Mouse (Mus musculus) heart, embryonic 15.5 days (tissue): ENCODE measurements around the gene Thoc6. TPM values are rescaled to one million over a fixed set of nuclear protein-coding genes. Genes with fewer than 3 reads are reported as not detected.

Experiments
- ATAC-seq: fragments of 200-750 bp; cut with Nextera tagmentation; replicated peaks from 2 replicates; pipeline ENCODE4 v1.8.0; 2017; ENCODE audit warnings: low read depth, moderate TSS enrichment; ENCODE audit not compliant: insufficient number of reproducible peaks, insufficient read depth, low FRiP score
- H3K27ac ChIP-seq: fragments of 300-500 bp; sonication (generic); 2 replicates; pipeline ENCODE4 v1.5.1; 2015; ENCODE audit warnings: mild to moderate bottlenecking, inconsistent platforms
- H3K27me3 ChIP-seq: fragments of 300-500 bp; sonication (generic); 2 replicates; pipeline ENCODE4 v1.6.1; 2015; ENCODE audit warnings: inconsistent platforms
- H3K36me3 ChIP-seq: fragments of 300-500 bp; sonication (generic); 2 replicates; pipeline ENCODE4 v1.6.1; 2015; ENCODE audit warnings: mild to moderate bottlenecking, inconsistent platforms
- H3K4me1 ChIP-seq: fragments of 300-500 bp; sonication (generic); replicated peaks from 2 replicates; pipeline ENCODE4 v1.6.1; 2015; ENCODE audit warnings: inconsistent platforms
- H3K4me2 ChIP-seq: fragments of 300-500 bp; sonication (generic); 2 replicates; pipeline ENCODE4 v1.6.1; 2015; ENCODE audit warnings: inconsistent platforms, mild to moderate bottlenecking, moderate library complexity
- H3K4me3 ChIP-seq: fragments of 300-500 bp; sonication (generic); 2 replicates; pipeline ENCODE4 v1.5.1; 2015; ENCODE audit warnings: mild to moderate bottlenecking, inconsistent platforms
- H3K9ac ChIP-seq: fragments of 300-500 bp; sonication (generic); 2 replicates; pipeline ENCODE4 v1.6.1; 2015; ENCODE audit warnings: mild to moderate bottlenecking, inconsistent platforms
- H3K9me3 ChIP-seq: fragments of 300-500 bp; sonication (generic); replicated peaks from 2 replicates; pipeline ENCODE4 v1.6.1; 2016; ENCODE audit warnings: inconsistent platforms
- WGBS: fragments of 180-500 bp; shearing (Covaris S2); methylation state at CpG from one replicate; pipeline ENCODE4 v1.1.7; 2015; ENCODE audit warnings: mixed read lengths; 5-methylcytosine and 5-hydroxymethylcytosine counted together
- polyA plus RNA-seq: library from polyadenylated mRNA; unstranded; fragments of >200 nt; fragmentation: Nextera tagmentation; extraction: Ambion mirVana; gene quantifications from 2 replicates; pipeline ENCODE4 v1.2.1, GENCODE M21; 2015

Gene Thoc6
- polyA plus RNA-seq, 1 experiment from 2014 or later, result 29.4 TPM

DNA sequence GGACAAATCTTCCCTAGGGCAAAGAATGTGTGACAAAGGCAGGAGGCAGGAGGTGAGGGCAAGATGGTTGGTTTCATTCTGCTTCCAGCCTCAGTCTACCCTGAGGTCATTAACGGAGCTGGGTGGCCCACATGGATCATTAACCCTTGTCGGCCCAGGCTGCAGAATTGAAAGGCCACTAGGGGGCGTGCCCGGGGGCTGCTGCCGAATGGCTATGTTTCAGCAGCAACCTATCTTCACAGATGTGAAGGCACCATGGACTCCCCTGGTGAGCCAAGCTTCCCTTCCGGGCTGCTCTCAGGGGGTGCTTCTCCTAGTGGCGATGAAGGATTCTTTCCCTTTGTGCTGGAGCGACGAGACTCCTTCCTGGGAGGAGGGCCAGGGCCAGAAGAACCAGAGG, 12.2 kb downstream of the Thoc6 start:
- ATAC-seq, result no peak
- H3K4me2 ChIP-seq, result no peak overlapping the region
- H3K9ac ChIP-seq, result no peak overlapping the region
- H3K9me3 ChIP-seq, result no peaks in the 10 kb centered on the region
- peaks cover 12% of the 10 kb centered on the region for H3K4me1 ChIP-seq
- H3K4me3 ChIP-seq, result no peak overlapping the region
- H3K27ac ChIP-seq, result no peak overlapping the region
- whole genome bisulfite sequencing, result 4% methylated on average over 8 of the region's 9 CpGs
- H3K27me3 ChIP-seq, result peaks cover 44% of the 10 kb centered on the region
- no peaks in the 10 kb centered on the region; the same call in 1 of the 2 replicates for H3K36me3 ChIP-seq

DNA sequence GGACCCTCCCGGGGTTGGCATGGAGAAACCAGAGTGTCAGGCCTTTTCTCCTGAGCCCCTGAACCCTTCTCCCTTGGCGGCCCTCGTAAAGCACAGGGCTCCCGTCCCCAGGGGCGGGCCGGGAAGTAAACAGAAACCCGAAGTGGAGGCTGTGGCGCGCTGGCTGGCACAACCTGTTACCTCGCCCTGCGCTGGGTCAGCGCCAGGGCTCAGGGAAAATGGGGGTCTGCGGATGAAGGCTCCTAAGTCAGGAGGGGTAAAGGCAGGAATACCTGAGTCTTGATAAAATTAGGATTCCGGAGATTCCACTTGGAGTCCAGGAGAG, 12.8 kb downstream of the Thoc6 start:
- 4% methylated on average over 14 of the region's 14 CpGs for WGBS
- Histone ChIP-seq H3K36me3 (no peaks in the 10 kb centered on the region), H3K4me2 (peak overlapping the region; percentile 47), H3K9me3 (no peaks in the 10 kb centered on the region), H3K4me1 (peaks cover 12% of the 10 kb centered on the region), H3K27me3 (peaks cover 47% of the 10 kb centered on the region), H3K9ac (no peak overlapping the region; the same call in 1 of the 2 replicates), H3K27ac (no peak overlapping the region), H3K4me3 (peak overlapping the region; percentile 31)
- ATAC-seq, result 0 out of 2 replicates have a peak, but pooled peaks have one; percentile 11

- no peak for ATAC-seq
- Histone ChIP-seq H3K9ac (no peak within 1 kb of the TSS; the same call in 1 of the 2 replicates), H3K4me2 (peak within 1 kb of the TSS; percentile 47), H3K27ac (no peak within 1 kb of the TSS), H3K27me3 (peaks cover 47% of the 10 kb centered on the region), H3K36me3 (no peaks in the 10 kb centered on the region), H3K9me3 (no peaks in the 10 kb centered on the region), H3K4me3 (peak within 1 kb of the TSS; percentile 31), H3K4me1 (peaks cover 12% of the 10 kb centered on the region)
- WGBS, result 6% methylated on average over 27 of the region's 27 CpGs
These were observed 13.4 kb downstream of the Thoc6 start, which contains the start of gene Bicdl2 for GRCm38 (mm10) chr17:23660117-23660875. Gene Bicdl2 (plus strand): TSS chr17:23660506.

- Histone ChIP-seq H3K9ac (no peak overlapping the region), H3K4me1 (peaks cover 12% of the 10 kb centered on the region), H3K36me3 (no peaks in the 10 kb centered on the region), H3K27me3 (peaks cover 49% of the 10 kb centered on the region), H3K27ac (no peak overlapping the region), H3K4me3 (no peak overlapping the region), H3K4me2 (no peak overlapping the region), H3K9me3 (no peaks in the 10 kb centered on the region)
- ATAC-seq, result no peak
- WGBS, result 71% methylated on average over 3 of the region's 3 CpGs
These were observed 15.2 kb downstream of the Thoc6 start for GRCm38 (mm10) chr17:23658450-23658849.

DNA sequence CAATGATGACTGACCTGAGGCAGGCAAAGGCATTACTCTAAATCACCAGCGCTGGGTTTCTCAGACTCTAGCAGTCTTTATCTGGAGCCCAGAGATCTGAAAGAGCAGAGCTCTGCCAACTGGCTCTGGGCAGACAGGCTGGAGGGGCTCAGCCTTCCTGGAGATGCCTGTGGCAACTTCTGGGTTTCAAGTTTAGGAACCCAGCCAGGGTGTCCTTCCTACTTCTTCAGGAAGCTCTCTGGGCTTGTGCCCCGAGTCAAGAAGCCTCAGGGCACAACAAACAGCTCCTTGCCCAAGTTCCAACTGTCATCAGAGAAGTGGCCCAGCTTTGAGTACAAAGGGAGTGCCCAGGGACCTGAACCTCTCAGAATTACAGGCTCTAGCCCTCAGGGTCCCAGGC, 19.3 kb downstream of the Thoc6 start:
- no peak for ATAC-seq
- no peak overlapping the region for H3K9ac ChIP-seq
- 58% methylated on average over 2 of the region's 2 CpGs for WGBS
- H3K4me2 ChIP-seq, result no peak overlapping the region
- H3K9me3 ChIP-seq, result no peaks in the 10 kb centered on the region
- no peaks in the 10 kb centered on the region for H3K4me1 ChIP-seq
- no peak overlapping the region for H3K27ac ChIP-seq
- H3K27me3 ChIP-seq, result peaks cover 12% of the 10 kb centered on the region
- no peak overlapping the region for H3K4me3 ChIP-seq
- no peaks in the 10 kb centered on the region for H3K36me3 ChIP-seq

DNA sequence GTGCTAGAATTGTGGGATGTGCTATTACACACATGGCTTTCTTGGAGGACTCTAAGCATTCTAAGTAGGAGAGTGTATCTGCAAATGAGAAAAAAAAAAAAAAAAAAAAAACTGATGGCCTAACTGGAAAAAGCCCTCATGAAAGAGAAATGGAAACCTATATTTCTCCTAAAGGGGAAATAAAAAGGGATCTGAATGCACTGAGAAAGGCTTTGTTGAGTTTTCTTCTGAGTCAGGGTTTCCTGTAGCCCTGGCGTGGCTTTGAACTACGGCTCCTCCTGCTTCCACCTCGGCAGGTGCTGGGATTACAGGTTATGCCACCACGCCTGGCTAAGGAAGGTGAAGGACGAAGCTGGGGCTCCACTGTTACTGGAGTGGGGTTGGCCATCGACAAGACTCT, 19.7 kb downstream of the Thoc6 start:
- no peaks in the 10 kb centered on the region for H3K4me1 ChIP-seq
- no peaks in the 10 kb centered on the region for H3K36me3 ChIP-seq
- whole genome bisulfite sequencing, result 41% methylated on average over 6 of the region's 6 CpGs
- H3K4me3 ChIP-seq, result no peak overlapping the region
- H3K4me2 ChIP-seq, result no peak overlapping the region
- no peak overlapping the region for H3K9ac ChIP-seq
- H3K27me3 ChIP-seq, result peaks cover 9% of the 10 kb centered on the region; the same call in 1 of the 2 replicates
- H3K27ac ChIP-seq, result no peak overlapping the region
- H3K9me3 ChIP-seq, result no peaks in the 10 kb centered on the region
- no peak for ATAC-seq

DNA sequence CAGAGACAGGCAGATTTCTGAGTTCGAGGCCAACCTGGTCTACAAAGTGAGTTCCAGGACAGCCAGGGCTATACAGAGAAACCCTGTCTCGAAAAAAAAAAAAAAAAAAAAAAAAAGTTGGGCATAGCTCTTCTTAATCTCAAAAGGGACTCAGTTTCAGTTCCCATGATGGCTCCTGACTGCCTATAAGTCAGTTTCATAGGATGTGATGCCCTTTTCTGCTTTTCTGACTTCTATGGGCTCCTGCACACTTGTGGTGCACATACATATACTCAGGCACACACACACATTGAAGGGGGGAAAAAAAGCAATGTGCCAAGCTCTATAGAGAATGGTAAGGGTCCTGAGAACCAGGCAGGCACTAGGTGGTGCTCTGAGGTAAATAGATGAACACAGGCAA, 20.4 kb downstream of the Thoc6 start:
- Histone ChIP-seq H3K27me3 (peaks cover 7% of the 10 kb centered on the region; the same call in 1 of the 2 replicates), H3K36me3 (no peaks in the 10 kb centered on the region), H3K4me2 (no peak overlapping the region), H3K4me3 (no peak overlapping the region), H3K9me3 (no peaks in the 10 kb centered on the region), H3K27ac (no peak overlapping the region), H3K4me1 (no peaks in the 10 kb centered on the region), H3K9ac (no peak overlapping the region)
- WGBS, result 64% methylated on average over 2 of the region's 2 CpGs
- ATAC-seq, result no peak

DNA sequence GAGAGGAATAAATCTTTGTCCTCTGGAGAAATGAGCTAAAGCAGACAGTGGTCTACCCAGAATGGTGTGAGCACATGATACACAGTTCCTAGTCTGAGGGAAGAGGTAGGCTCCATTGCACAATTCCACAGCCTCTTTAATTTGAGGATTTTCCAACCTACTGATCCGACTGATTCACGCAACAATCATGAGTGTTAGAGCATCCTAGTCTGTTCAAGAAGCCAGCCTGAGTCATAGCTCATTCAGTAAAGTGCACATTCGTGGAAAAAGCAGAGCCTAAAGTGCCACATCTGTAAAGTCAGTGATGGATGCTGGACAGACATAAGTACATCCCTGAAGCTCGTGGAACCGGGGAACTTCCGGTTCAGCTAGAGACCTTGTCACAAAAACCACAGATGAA, 22.3 kb downstream of the Thoc6 start:
- H3K4me2 ChIP-seq, result no peak overlapping the region
- H3K4me1 ChIP-seq, result no peaks in the 10 kb centered on the region
- H3K9ac ChIP-seq, result no peak overlapping the region
- WGBS, result 77% methylated on average over 6 of the region's 6 CpGs
- H3K9me3 ChIP-seq, result no peaks in the 10 kb centered on the region
- H3K27me3 ChIP-seq, result peaks cover 12% of the 10 kb centered on the region
- ATAC-seq, result no peak
- no peak overlapping the region for H3K27ac ChIP-seq
- no peaks in the 10 kb centered on the region for H3K36me3 ChIP-seq
- no peak overlapping the region for H3K4me3 ChIP-seq

GRCm38 (mm10) chr17:23645894-23646293, 27.8 kb downstream of the Thoc6 start:
- Histone ChIP-seq H3K4me3 (no peak overlapping the region), H3K27ac (no peak overlapping the region), H3K4me1 (peaks cover 13% of the 10 kb centered on the region), H3K9ac (no peak overlapping the region), H3K4me2 (no peak overlapping the region), H3K9me3 (no peaks in the 10 kb centered on the region), H3K36me3 (no peaks in the 10 kb centered on the region), H3K27me3 (peaks cover 32% of the 10 kb centered on the region)
- no peak for ATAC-seq
- WGBS, result 26% methylated on average over 10 of the region's 10 CpGs

GRCm38 (mm10) chr17:23644613-23645495, 28.8 kb downstream of the Thoc6 start, which contains the start of gene Mmp25:
Gene Mmp25 (minus strand): TSS chr17:23645277.
- peak within 1 kb of the TSS; percentile 56 for H3K9ac ChIP-seq
- H3K4me2 ChIP-seq, result peak within 1 kb of the TSS; percentile 88
- no peak within 1 kb of the TSS for H3K27ac ChIP-seq
- H3K4me3 ChIP-seq, result peak within 1 kb of the TSS; percentile 53
- H3K4me1 ChIP-seq, result peaks cover 13% of the 10 kb centered on the region
- peak; percentile 56 for ATAC-seq
- no peaks in the 10 kb centered on the region for H3K9me3 ChIP-seq
- peaks cover 32% of the 10 kb centered on the region for H3K27me3 ChIP-seq
- H3K36me3 ChIP-seq, result no peaks in the 10 kb centered on the region
- WGBS, result 2% methylated on average over 58 of the region's 58 CpGs

GRCm38 (mm10) chr17:23631241-23631640, 42.4 kb downstream of the Thoc6 start:
- Histone ChIP-seq H3K9ac (no peak overlapping the region), H3K27ac (no peak overlapping the region), H3K4me1 (peaks cover 4% of the 10 kb centered on the region), H3K9me3 (no peaks in the 10 kb centered on the region), H3K4me3 (no peak overlapping the region), H3K4me2 (no peak overlapping the region), H3K27me3 (peaks cover 16% of the 10 kb centered on the region), H3K36me3 (no peaks in the 10 kb centered on the region)
- no peak for ATAC-seq
- 67% methylated on average over 8 of the region's 8 CpGs for WGBS
